Mouse (Mus musculus): ENCODE data around the gene Hectd4. TPM values are rescaled to one million over a fixed set of nuclear protein-coding genes. Genes with fewer than 3 reads are reported as not detected.

The Hectd4 gene
- polyA plus RNA-seq (2012; rRNA removed), result 47.1 and 48.4 TPM in 2 replicates

GRCm38 (mm10) chr5:121219980-121220731, at the start of gene Hectd4:
Gene Hectd4 (plus strand): TSS chr5:121220219.

GRCm38 (mm10) chr5:121190836-121191583, 29.0 kb upstream of the Hectd4 start, which contains the start of gene Ptpn11:
Gene Ptpn11 (minus strand): TSS chr5:121191397.

GRCm38 (mm10) chr5:121204132-121205089, 15.6 kb upstream of the Hectd4 start, which contains the start of gene Rpl6:
Gene Rpl6 (plus strand): TSS chr5:121204481.

GRCm38 (mm10) chr5:121385461-121386119, 165.6 kb downstream of the Hectd4 start, which contains the start of gene Trafd1:
Gene Trafd1 (minus strand): TSS chr5:121385632.

DNA sequence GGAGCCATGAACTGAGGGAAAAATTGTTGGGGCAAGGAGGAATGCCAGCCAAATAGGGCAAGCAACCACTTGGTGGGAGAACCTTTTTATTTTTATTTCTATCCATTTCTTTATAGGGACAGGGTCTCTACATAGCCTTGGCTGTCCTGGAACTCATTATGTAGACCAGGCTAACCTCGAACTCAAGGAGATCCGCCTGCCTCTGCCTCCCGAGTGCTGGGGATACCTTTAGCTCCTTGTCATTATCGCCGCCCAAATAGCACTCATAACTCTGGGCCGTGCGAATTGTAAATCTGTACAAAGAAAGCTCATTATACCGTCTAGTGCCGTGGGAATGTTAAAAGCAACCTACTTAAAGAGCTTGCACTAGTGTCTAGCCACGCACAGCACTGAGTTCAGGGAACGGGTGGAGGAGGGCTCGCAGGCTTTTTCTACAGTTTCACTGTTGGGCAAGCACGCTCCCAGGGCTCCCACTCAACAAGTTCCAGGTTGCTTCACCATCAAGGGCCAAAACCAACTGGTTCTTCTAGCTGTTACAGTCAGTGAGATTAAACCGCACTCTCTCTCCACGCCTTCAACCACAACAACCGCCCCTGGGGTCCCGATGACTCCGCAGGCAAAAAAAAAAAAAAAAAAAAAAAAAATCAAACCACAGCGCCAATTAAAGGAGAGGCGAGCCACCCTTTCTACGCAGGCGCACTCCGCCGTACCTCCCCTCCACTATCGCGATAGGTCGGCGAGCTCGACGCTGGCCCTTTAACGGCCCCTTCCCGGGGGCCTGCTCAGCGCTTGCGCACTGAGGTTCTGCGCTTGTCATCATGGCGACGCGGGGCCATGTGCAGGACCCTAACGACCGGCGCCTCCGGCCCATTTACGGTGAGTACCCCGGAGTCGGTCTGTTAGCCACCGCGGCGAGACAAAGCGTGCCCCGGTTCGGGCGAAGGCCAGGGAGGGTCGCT, 177.4 kb downstream of the Hectd4 start, which contains the start of gene Naa25:
Gene Naa25, plus strand, starts transcription at position 750 of the 959 bp plus-strand sequence.

Other genes starting within 250 kb of the Hectd4 start
- 21.1 and 21.6 TPM in 2 replicates for gene Rph3a, start 210.1 kb upstream of the Hectd4 start, polyA plus RNA-seq (2012; rRNA removed)
- gene Ptpn11, start 28.8 kb upstream of the Hectd4 start, polyA plus RNA-seq (2012; rRNA removed), result 53.0 and 55.5 TPM in 2 replicates
- 769 and 821 TPM in 2 replicates for gene Rpl6, start 15.7 kb upstream of the Hectd4 start, polyA plus RNA-seq (2012; rRNA removed)
- gene Trafd1, start 165.4 kb downstream of the Hectd4 start, polyA plus RNA-seq (2012; rRNA removed), result 167 and 181 TPM in 2 replicates
- gene Naa25, start 177.7 kb downstream of the Hectd4 start, polyA plus RNA-seq (2012; rRNA removed), result 25.9 and 28.1 TPM in 2 replicates
- 1.0 and 1.5 TPM in 2 replicates for gene Tmem116, start 231.7 kb downstream of the Hectd4 start, polyA plus RNA-seq (2012; rRNA removed)
- gene Erp29, start 232.3 kb downstream of the Hectd4 start, polyA plus RNA-seq (2012; rRNA removed), result 135 and 148 TPM in 2 replicates